Mouse (Mus musculus): ENCODE measurements around the gene Tpmt. TPM values are rescaled to one million over a fixed set of nuclear protein-coding genes. Genes with fewer than 3 reads are reported as not detected.
A peak's percentile ranks its signal among the peaks of the same experiment; 100 is the strongest.

Tpmt gene
- polyA plus RNA-seq, 1 experiment = 14.7 TPM

DNA sequence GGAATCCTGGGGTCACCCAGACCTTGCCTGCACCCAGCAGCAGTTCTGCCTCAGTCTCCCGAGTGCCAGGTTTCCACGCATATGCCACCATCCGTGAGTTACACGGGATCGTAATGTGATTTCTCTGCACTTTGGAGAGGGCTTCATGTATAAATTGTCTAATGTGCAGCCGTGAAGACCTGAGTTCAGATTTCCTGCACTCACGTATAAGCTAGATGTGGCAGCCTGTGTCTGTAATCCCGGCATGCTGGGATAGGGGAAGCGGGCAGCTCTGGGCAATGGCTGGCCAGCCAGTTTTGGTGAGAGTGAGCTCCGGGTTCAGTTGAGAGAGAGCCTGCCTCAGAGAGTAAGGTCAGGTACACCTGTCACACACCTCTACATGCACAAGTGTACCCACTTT, 22.0 kb upstream of the Tpmt start:
- no peak for DNase-seq (ENCODE audit: low read depth)
- no peak for TF ChIP-seq POLR2A (IDR thresholded peaks at IDR 0.05; ENCODE audit: borderline replicate concordance, extremely low read depth, insufficient read depth, insufficient read length, poor library complexity, severe bottlenecking)
- no peak for TF ChIP-seq CTCF (IDR thresholded peaks at IDR 0.05; ENCODE audit: borderline replicate concordance, extremely low read depth, insufficient read depth, insufficient read length)

DNA sequence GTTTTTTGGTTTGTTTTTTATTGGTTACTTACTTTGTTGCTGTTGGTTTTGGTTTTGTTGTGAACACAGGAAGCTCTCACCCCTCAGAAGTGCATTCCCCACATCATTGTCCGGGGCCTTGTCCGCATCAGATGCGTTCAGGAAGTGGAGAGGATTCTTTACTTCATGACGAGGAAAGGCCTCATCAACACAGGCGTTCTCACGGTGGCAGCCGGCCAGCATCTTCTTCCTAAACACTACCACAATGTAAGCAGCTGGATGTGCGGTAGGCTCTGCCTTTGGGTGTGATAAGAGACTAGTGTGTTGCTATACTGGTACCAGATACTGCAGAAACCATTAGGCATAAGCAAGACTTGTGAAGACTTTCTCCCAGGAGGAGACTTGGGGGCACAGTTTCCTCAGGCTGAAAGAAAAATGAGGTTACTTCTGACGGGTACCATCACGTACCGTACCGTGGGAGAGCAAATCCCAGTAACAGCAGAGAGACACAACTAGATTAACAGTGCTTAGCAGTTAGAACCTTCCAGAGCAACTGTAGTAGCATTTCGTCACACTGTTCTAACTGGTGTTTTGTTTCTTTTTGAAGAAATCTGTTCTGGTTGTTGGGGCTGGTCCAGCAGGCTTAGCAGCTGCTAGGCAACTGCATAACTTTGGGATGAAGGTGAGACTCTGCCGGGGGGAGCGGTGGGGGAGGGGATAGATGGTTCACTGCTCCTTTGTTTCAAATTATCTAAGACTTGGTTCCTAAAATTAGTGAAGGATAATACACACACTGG, 19.6 kb upstream of the Tpmt start:
- no peak for TF ChIP-seq CTCF (IDR thresholded peaks at IDR 0.05; ENCODE audit: borderline replicate concordance, extremely low read depth, insufficient read depth, insufficient read length)
- no peak for TF ChIP-seq POLR2A (IDR thresholded peaks at IDR 0.05; ENCODE audit: borderline replicate concordance, extremely low read depth, insufficient read depth, insufficient read length, poor library complexity, severe bottlenecking)
- DNase-seq (ENCODE audit: low read depth) = no peak

DNA sequence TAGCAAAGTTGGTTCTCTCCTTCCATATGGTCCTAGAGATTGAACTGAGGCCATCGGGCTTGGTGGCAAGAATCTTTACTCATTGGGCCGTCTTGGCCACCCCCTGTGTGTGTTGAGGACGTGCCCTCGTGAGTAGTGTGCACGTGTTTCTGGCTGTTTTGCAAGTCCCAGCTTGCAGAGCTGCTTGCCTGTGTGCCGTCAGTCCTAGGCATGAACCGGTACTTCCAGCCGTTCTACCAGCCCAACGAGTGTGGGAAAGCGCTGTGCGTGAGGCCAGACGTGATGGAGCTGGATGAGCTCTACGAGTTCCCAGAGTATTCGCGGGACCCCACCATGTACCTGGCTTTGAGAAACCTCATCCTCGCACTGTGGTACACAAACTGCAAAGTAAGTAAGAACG, 18.2 kb upstream of the Tpmt start:
- no peak for DNase-seq (ENCODE audit: low read depth)
- TF ChIP-seq POLR2A (IDR thresholded peaks at IDR 0.05; ENCODE audit: borderline replicate concordance, extremely low read depth, insufficient read depth, insufficient read length, poor library complexity, severe bottlenecking) (no peak), CTCF (IDR thresholded peaks at IDR 0.05; ENCODE audit: borderline replicate concordance, extremely low read depth, insufficient read depth, insufficient read length) (no peak)

DNA sequence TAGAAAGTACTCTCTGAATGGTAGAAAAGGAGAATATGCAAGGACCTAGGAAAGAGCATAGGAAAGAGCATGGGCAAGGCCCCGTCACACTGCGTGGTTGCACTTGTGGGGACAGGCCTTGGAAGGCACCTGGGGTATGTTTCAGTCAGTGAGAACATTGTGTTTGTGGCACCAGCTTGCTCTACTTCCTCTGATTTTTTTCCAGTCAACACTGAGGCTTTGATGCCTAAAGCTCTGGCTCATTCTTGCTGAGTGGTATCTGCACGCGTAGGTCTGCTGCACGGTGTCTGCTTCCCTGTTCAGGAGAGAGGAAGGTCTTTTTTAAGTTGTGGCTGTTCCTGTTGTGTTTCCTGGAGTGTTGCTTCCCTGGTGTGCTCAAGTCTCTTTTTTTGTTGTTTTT, 12.2 kb upstream of the Tpmt start:
- DNase-seq (ENCODE audit: low read depth) = no peak
- TF ChIP-seq CTCF (IDR thresholded peaks at IDR 0.05; ENCODE audit: borderline replicate concordance, extremely low read depth, insufficient read depth, insufficient read length) (no peak), POLR2A (IDR thresholded peaks at IDR 0.05; ENCODE audit: borderline replicate concordance, extremely low read depth, insufficient read depth, insufficient read length, poor library complexity, severe bottlenecking) (no peak)

DNA sequence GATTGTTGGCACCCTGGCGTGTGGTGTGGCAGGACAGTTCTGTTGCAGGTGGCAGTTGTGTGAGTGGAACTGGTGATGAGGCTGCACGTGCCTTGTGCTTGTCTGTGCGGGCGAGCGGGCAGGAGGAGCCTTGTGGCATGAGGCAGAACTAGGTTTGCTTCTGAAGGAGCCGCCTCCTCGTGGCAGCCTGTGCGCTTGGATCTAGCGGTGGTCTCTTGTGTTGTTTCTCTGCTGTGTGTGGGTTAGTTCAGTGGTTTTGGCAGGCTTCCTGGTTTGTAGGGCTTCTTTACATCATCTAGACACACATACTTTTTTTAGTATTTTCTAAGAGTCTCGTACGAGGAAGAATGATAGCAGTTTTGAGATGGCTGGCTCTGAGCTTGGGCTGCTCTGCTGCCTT, 11.6 kb upstream of the Tpmt start:
- peak; percentile 28 for DNase-seq (ENCODE audit: low read depth)
- TF ChIP-seq POLR2A (IDR thresholded peaks at IDR 0.05; ENCODE audit: borderline replicate concordance, extremely low read depth, insufficient read depth, insufficient read length, poor library complexity, severe bottlenecking) (no peak), CTCF (IDR thresholded peaks at IDR 0.05; ENCODE audit: borderline replicate concordance, extremely low read depth, insufficient read depth, insufficient read length) (no peak)

DNA sequence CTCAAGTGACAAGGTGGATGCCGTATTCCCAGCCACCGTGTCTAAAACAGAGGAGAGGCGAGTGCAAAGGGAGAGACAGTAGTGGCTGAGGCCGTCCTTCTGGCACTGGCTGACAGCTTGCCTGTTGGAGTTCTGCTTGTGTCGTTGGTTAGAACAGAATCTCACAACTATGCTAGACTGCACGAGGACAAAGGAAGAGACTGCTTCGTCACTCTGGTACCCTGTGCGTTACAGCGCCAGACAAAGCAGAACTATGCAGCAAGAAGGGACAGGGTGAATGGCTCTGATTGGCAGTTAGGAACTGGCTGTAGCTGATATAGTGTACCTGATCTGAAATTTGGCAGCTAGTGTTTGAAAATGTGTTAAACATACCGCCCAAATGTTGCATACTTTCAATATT, 9.4 kb upstream of the Tpmt start:
- no peak for TF ChIP-seq POLR2A (IDR thresholded peaks at IDR 0.05; ENCODE audit: borderline replicate concordance, extremely low read depth, insufficient read depth, insufficient read length, poor library complexity, severe bottlenecking)
- TF ChIP-seq CTCF (IDR thresholded peaks at IDR 0.05; ENCODE audit: borderline replicate concordance, extremely low read depth, insufficient read depth, insufficient read length) = no peak
- DNase-seq (ENCODE audit: low read depth) = peak; percentile 83

DNA sequence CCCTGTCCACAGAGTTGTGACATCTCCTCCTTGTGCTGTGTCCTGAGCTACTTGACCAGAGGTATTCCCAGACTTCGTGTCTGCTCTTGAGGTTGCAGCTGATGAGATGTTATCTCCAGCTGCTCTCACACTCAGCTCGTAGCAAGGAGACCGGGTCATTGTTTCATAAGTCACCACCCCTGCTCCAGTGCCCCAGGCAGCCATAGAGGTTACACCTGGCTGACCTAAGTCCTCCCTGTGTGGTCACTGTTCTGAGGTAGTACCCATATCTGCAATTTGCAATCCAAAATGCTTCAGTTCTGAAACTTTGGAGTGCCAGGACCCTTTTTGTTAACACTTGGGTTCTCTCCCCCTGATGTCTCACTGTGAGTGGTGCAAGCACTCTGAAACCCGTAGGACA, 5.5 kb upstream of the Tpmt start:
- DNase-seq (ENCODE audit: low read depth) = no peak
- no peak for TF ChIP-seq POLR2A (IDR thresholded peaks at IDR 0.05; ENCODE audit: borderline replicate concordance, extremely low read depth, insufficient read depth, insufficient read length, poor library complexity, severe bottlenecking)
- TF ChIP-seq CTCF (IDR thresholded peaks at IDR 0.05; ENCODE audit: borderline replicate concordance, extremely low read depth, insufficient read depth, insufficient read length) = no peak

DNA sequence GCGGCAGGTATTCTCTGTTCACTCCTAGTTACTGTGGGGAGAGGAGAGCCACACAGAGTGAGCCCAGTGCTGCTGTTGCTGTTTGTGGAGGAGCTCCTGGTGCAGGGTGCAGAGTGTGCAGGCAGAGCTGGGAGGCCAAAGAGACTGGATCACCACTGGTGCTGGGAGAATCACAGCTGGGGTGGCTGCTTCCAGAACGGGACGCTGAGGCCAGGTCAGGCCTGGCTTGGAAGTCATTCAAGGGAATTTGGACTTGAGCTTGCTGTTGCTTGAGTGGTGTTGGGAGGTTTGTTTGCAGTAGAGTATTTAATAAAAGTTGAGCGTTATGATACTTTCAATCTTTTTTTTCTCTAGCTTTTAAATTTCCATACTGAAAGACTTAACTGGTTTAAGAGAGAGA, 3.5 kb upstream of the Tpmt start:
- no peak for DNase-seq (ENCODE audit: low read depth)
- TF ChIP-seq CTCF (IDR thresholded peaks at IDR 0.05; ENCODE audit: borderline replicate concordance, extremely low read depth, insufficient read depth, insufficient read length) (no peak), POLR2A (IDR thresholded peaks at IDR 0.05; ENCODE audit: borderline replicate concordance, extremely low read depth, insufficient read depth, insufficient read length, poor library complexity, severe bottlenecking) (no peak)

DNA sequence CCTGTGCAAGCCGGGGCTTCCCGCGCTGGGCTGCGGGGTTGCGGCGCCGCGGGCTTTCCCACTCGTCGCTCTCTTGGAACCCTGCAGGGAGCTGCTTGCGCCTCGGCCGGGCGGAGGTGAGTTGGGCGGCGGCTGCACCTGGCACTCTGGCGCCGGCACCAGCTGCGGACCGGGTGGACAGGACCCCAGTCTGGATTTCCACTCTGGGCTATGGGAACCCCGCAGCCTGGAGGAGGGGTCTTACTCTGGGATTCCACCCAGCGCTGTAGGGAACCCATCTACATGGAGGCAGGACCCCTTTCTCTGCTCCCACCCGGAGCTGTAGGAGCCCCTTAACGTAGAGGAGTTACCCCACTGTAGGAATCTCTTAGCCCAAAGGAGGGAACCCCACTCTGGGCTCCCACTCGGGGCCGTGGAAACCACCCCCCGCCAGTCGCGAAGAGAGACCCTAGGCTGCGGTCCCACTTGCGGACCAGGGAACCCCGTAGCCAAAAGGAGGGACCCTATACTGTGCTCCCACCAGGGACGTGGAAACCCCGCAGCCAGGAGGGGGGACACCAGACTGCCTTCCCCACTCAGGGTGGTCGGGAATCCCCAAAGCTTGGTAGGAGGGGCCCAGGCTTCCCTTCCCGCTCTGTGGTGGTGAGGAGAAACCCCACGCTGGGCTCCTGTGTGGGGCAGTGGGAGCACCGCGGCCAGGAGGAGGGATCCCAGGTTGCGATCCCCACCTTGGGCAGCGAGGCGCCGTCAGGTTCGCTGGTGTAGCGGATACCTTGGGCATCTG, 512 bp downstream of the Tpmt start:
- peak; percentile 26 for DNase-seq (ENCODE audit: low read depth)
- TF ChIP-seq CTCF (IDR thresholded peaks at IDR 0.05; ENCODE audit: borderline replicate concordance, extremely low read depth, insufficient read depth, insufficient read length) (no peak), POLR2A (IDR thresholded peaks at IDR 0.05; ENCODE audit: borderline replicate concordance, extremely low read depth, insufficient read depth, insufficient read length, poor library complexity, severe bottlenecking) (no peak)

DNA sequence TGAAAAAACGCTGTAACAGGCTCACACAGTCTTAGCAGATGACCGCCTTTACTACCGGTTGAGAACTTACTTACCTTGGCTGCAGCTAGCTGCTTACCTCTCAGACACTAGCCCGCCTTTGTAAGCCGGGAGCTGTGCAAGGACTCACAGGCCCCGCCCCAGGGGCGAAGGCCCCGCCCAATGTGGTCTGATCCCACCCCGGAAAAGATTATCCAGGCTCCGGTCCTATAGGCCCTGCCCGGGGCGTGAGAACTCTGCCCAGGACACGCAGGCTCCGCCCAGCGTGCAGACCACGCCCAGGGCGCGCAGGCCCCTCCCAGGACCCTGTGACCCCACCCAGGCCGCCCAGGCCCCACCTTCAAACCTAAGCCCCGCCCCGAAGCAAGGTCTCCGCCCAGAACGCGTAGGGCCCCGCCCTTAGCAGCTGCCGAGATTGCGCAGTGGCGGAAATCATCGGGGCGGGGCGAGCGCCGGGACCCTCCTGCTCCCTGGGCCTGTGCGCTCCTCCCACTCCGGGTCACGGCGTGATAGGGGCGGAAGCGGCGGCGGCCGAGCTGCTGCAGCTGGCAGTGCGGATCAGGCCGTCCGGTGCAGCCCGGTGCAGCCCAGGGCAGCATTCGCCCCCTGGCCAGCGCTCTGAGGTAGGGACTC, 1.4 kb downstream of the Tpmt start, which contains the start of gene Kdm1b:
Gene Kdm1b (plus strand): TSS at position 470 of the 651 bp plus-strand sequence.
- TF ChIP-seq POLR2A (IDR thresholded peaks at IDR 0.05; ENCODE audit: borderline replicate concordance, extremely low read depth, insufficient read depth, insufficient read length, poor library complexity, severe bottlenecking) (peak; percentile 92), CTCF (IDR thresholded peaks at IDR 0.05; ENCODE audit: borderline replicate concordance, extremely low read depth, insufficient read depth, insufficient read length) (no peak)
- DNase-seq (ENCODE audit: low read depth) = peak; percentile 98

DNA sequence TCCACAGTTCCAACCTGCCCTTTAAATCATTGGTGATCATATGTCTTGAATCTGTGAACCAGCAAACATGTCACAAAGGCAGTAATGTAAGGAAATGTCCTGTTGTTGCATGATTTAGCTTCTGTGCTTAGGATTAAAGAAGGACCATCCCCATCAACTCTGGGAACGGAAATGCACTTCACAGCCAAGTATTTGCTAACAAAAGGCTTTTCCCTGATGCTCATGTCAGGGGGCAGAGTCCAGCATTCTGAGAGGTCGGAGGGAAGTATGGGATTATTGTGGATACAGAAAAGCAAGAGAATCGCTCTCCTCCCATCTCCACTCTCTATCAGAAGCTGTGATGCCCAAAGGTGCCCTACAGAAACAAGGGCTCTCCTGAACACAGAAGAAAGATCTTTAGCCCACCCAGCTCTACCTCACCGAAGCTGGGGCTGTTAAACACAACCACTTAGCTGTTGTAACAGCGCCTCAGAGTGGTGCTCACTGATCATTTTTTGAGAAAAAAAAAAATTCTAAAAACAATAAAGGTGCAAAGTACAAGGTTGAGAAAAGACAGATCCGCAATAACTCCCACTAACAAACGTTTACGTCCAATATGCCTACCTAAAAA, 2.4 kb downstream of the Tpmt start:
- TF ChIP-seq CTCF (IDR thresholded peaks at IDR 0.05; ENCODE audit: borderline replicate concordance, extremely low read depth, insufficient read depth, insufficient read length) = no peak; the same call in 1 of the 2 replicates
- no peak for TF ChIP-seq POLR2A (IDR thresholded peaks at IDR 0.05; ENCODE audit: borderline replicate concordance, extremely low read depth, insufficient read depth, insufficient read length, poor library complexity, severe bottlenecking)
- peak; percentile 58 for DNase-seq (ENCODE audit: low read depth)
